Mouse (Mus musculus) heart, adult 8-10 months (tissue): Measurements from ENCODE around the gene Havcr2. TPM values are rescaled to one million over a fixed set of nuclear protein-coding genes. Genes with fewer than 3 reads are reported as not detected.
"Not testable (repeated sequence)": the region's sequence is repeated elsewhere in the genome, so short reads cannot be mapped to it uniquely, and the experiment has no call there.

Experiments used
- DNase-seq: peaks from one replicate; pipeline ENCODE4 v3.0.0; 2022; ENCODE audit warnings: low spot score
- total RNA-seq, 4 experiments: library from RNA; stranded (reverse); gene quantifications; 2 replicates each; pipeline ENCODE4 v1.2.4; 2022

Gene Havcr2
- total RNA-seq, 4 experiments from 2014 or later = 0.19 to 0.38 (median 0.30) TPM; not detected in 1

GRCm38 (mm10) chr11:46459960-46460359 is 5.2 kb downstream of the Havcr2 start:
- no peak for DNase-seq

- no peak for DNase-seq
Observed at GRCm38 (mm10) chr11:46461362-46461761, 6.6 kb downstream of the Havcr2 start.

- no peak for DNase-seq
Observed at GRCm38 (mm10) chr11:46461931-46462330, 7.2 kb downstream of the Havcr2 start.

- no peak for DNase-seq
Observed at GRCm38 (mm10) chr11:46466878-46467277, 12.1 kb downstream of the Havcr2 start.

GRCm38 (mm10) chr11:46474220-46474619 is 19.5 kb downstream of the Havcr2 start:
- no peak for DNase-seq

- DNase-seq = no peak
Observed at GRCm38 (mm10) chr11:46479311-46479710, 24.6 kb downstream of the Havcr2 start.

- DNase-seq = peak; percentile 9
Observed at GRCm38 (mm10) chr11:46480517-46480916, 25.8 kb downstream of the Havcr2 start.

GRCm38 (mm10) chr11:46488231-46488630 is 33.5 kb downstream of the Havcr2 start:
- DNase-seq = no peak

GRCm38 (mm10) chr11:46488650-46489049 is 33.9 kb downstream of the Havcr2 start:
- DNase-seq = no peak

- DNase-seq = no peak
Observed at GRCm38 (mm10) chr11:46507146-46507545, 52.4 kb downstream of the Havcr2 start.

- DNase-seq = no peak
Observed at GRCm38 (mm10) chr11:46509900-46510299, 55.2 kb downstream of the Havcr2 start.

GRCm38 (mm10) chr11:46521341-46521740 is 66.6 kb downstream of the Havcr2 start:
- not testable (repeated sequence) for DNase-seq

- no peak for DNase-seq
Observed at GRCm38 (mm10) chr11:46522719-46523118, 68.0 kb downstream of the Havcr2 start.

- no peak for DNase-seq
Observed at GRCm38 (mm10) chr11:46523912-46524311, 69.2 kb downstream of the Havcr2 start, which contains the start of gene Gm12169. TSS of gene Gm12169 (plus strand) at chr11:46524212.

GRCm38 (mm10) chr11:46530149-46530548 is 75.4 kb downstream of the Havcr2 start:
- no peak for DNase-seq

Other genes starting within 250 kb of the Havcr2 start
- gene Fndc9, start 219.4 kb upstream of the Havcr2 start, total RNA-seq = not detected
- 10 to 100 TPM; 63.9 to 70.3 (median 66.7) TPM for gene Cyfip2, start 142.1 kb upstream of the Havcr2 start, total RNA-seq
- under 1 TPM; 0.14 to 0.22 (median 0.17) TPM for gene Itk, start 65.4 kb upstream of the Havcr2 start, total RNA-seq
- gene Fam71b, start 58.4 kb upstream of the Havcr2 start, total RNA-seq = not detected
- 10 to 100 TPM; 15.5 to 23.2 (median 17.7) TPM for gene Med7, start 18.0 kb upstream of the Havcr2 start, total RNA-seq
- not detected for gene Gm12169, start 69.3 kb downstream of the Havcr2 start, total RNA-seq
- under 1 TPM in 1 of 4 experiments, not detected in 3; 0.17 TPM for gene BC053393, start 116.6 kb downstream of the Havcr2 start, total RNA-seq
- gene Dppa1, start 174.3 kb downstream of the Havcr2 start, total RNA-seq = not detected